Mouse (Mus musculus) adrenal gland, adult 8-10 months (tissue): ENCODE results near the gene Lss. TPM values are rescaled to one million over a fixed set of nuclear protein-coding genes. Genes with fewer than 3 reads are reported as not detected.

Source experiments
- DNase-seq: peaks from one replicate; pipeline ENCODE4 v3.0.0; 2022
- total RNA-seq, 4 experiments: library from RNA; stranded (reverse); gene quantifications; 2 replicates each; pipeline ENCODE4 v1.2.4; 2022

Gene Lss
- 10 to 100 TPM; 44.7 to 82.5 (median 51.0) TPM for total RNA-seq

DNA sequence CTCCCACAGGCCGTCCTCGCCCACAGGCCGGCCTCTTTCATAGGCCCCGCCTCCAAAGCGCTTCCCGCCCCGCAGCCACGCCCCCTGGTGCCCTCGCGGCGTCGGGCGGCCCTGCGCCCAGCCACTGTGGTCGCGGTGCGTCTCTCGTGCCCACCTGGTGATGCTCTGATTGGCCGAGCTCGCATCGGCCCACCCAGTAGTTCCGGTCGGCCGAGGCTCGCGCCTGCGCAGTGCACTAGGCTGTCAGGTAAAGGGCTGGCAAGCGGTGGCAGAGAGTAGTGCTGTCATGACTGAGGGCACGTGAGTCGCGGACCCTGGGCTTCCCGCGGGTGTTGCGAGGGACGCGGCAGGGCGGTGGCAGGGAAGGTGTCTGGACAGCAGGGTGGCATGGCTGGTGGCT lies at the start of gene Lss:
Gene Lss (plus strand): TSS at position 214 of the 400 bp plus-strand sequence.
- peak; percentile 97 for DNase-seq

DNA sequence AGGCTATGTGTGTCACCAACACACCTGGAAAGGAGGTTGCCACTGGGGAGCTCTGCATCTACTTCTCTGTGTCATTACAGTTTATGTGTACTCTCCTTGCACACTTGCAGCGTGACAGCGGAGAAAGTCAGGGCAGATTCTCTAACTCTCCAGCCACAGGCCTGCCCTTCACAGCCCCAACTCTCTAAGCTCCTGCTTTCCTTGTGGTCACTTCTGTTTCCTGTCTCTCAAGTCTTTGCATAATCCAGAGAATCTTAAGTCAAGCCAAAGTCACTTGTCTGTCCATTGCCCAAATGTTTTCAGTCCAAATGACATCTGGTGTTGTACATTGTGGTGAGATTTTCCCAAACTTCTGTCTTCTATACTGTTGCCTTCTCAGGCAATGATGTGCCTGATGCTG lies 45.1 kb upstream of the Lss start:
- no peak for DNase-seq

DNA sequence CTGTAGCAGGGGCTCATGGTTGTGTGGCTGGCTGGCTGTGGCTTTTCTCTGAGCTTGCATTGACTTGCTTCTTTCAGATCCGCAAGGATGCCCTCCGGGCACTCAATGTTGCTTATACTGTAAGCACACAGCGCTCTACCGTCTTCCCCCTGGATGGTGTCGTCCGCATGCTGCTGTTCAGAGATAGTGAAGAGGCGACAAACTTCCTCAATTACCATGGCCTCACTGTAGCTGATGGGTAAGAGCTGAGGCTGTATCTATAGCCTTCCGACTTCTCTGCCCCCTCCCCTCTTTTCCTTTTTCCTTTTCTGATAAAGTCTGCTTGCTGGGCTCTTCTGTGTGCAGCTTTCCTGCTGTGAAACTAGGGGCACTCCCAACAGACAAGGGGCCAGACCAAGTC lies 43.1 kb upstream of the Lss start:
- DNase-seq, result no peak

DNA sequence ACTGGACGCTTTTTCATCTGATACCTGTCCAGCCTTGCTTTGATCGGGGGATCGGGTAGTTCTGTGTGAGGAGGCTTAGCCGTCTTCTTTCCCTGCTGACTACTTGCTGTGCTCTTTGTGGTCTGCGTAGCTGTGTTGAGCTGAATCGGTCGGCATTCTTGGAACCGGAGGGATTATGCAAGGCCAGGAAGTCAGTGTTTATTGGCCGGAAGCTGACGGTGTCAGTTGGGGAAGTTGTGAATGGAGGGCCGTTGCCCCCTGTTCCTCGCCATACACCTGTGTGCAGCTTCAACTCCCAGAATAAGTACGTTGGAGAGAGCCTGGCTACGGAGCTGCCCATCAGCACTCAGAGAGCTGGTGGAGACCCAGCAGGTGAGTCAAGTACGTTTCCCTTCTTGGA lies 42.2 kb upstream of the Lss start:
- DNase-seq, result no peak

DNA sequence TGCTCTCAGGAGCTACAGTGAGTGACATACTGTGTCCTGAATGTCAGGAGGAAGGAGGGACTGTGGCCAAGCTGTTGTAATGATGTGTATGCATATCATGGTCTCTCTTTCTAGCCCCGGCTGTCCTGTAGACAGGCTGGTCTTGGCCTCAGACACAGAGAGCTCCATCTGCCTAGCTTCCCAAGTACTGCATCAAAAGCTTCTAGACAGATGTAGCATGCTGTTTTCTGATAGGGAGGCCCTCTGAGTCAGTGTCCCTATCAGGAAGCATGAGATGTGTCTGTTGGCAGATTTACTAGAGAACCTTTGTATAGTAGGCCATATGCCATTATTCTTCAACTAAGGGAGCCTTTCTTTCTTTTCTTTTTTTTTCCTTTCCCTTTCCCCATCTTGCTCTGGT lies 37.9 kb upstream of the Lss start:
- DNase-seq, result no peak

DNA sequence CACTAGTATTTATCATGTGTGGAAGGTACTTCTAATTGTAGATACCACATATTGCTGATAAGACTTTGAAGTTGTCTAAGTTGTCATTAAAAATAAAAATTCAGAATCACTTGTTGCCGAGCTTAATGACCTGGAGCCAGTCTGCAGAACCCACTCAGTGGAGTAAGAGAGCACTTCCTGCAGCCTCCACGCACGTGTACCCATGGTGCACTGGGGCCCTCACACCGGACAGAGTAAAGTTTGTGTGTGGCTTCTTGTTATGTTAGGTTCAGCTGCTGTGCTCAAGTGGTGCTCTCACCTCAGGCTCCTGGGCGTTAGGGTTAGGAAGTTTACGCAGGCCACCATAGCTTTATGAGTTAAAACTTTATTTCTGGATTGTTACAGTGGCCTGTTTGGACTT lies 35.9 kb upstream of the Lss start:
- no peak for DNase-seq

DNA sequence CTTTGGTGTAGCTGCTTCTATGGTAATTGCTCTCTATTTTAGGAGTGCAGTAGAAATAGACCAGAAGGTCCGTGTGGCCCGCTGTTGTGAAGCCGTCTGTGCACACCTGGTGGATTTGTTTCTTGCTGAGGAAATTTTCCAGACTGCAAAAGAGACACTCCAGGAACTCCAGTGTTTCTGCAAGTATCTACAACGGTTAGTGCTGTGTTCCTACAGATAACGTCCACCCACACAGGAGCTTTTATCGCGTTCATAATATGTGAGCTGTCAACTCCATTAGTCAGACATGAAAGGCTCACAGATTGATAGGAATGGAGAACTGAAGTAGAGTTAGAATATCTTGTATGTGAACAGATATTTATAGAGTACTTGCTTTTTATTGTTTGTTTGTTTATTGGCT lies 35.0 kb upstream of the Lss start:
- DNase-seq, result no peak

DNA sequence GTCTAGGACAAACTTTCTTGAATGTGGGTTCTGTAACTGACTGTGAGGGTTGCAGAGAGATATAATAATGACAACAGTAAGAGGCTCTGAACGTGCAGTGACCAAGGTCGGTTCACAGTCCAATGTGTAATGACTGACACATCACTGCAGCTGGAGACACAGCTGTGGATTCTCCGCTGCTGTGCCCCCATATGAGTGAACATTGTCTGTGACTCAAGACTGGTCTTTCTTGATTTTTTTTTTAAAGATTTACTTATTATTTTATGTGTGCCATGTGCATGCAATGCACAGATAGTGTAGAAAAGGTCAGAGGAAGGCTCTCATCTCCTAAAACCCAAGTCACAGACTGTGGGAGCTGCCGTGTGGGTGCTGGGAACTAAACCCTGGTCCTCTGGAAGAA lies 33.9 kb upstream of the Lss start:
- no peak for DNase-seq

DNA sequence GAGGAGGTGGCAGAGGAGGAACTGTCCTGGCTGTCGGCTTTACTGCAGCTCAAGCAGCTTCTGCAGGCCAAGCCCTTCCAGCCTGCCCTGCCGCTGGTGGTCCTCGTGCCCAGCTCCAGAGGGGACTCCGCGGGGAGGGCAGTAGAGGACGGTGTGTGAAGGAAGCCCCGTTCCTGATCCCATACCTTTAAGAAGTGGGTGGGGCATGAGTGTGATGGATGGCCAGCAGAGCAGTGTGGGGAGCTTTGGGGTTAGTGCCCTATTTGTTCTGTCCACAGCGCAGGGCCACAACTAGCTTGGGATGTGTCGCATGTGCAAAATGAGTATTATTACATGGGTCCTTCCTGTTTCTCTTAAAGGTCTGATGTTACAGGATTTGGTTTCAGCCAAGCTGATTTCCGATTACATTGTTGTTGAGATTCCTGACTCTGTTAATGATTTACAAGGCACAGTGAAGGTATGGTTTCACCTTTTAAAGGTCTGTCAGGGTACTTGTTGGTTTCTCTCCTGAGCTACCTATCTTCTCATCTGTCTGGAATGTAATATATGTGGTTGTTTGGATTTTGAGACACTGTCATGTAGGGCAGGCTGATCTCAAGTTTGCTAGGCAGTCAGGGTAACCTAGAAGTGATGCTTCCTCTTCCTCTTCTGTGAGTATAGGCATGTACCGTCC lies 27.0 kb upstream of the Lss start:
- no peak for DNase-seq

DNA sequence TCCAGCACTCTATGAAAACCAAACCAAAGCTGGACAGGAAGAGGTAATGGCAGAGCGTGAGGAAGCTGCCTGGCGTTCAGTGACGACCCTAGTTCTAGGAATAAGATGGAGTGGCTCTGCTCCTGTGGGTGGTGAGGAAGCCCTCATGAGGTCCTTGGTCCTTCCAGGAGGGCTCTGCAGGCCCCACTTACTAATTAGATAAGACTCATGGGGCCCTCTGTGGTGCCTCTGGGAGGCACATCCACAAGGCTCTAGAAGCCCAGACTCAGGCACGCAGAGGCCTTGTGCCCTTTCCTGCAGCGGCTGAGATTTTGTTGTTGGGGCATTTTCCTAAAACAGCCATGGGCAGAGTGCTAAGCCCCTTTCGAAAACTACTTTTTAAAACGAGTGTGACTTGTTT lies 25.5 kb upstream of the Lss start:
- no peak for DNase-seq

DNA sequence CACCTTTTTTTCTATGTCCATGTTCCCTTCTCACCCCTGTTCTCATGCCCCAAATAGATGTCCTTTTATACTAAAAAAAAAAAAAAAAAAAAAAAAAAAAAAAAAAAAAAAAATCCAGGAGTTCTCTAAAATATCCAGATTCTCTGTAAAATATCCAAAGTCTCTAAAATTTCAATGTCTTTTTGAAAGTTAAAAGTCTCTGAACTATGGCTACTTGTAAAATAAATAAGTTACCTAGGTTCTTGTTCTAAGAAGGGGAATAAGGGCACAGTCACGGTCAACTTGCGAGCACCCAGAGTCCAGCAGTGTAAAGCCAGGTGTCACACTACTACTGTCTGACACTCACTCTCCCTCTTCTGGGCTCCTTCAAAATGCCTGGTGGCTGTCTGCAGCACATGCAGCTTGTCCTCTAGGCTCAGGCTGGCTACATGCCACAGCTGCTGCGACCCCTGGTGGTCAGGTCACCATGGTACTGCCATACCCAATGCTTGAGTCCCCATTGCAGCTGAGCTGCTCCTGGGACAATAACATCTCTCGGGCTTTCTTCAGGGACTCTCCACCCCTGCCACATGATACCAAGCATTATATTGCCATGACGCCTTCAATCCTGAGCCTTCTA lies 18.3 kb upstream of the Lss start:
- peak; percentile 36 for DNase-seq

DNA sequence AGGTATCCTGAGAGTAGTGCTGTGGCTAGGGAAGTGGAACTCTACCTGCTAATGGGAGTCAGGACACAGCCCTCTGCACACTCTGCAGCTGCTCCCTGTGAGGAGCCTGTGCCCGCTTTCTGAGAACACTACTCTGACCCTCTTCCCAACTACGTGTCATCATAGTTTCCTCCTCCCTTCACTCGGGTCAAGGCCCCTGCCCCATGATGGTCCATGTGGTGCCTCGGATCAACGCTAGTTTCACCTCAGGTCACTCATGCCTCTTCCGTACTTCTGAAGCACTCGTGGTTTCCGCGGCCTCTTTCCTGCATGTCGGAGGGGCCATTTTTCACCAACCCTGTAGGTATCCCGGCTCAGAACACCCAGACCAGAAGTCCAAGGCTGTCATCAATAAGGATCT lies 466 bp upstream of the Lss start:
- DNase-seq, result no peak

DNA sequence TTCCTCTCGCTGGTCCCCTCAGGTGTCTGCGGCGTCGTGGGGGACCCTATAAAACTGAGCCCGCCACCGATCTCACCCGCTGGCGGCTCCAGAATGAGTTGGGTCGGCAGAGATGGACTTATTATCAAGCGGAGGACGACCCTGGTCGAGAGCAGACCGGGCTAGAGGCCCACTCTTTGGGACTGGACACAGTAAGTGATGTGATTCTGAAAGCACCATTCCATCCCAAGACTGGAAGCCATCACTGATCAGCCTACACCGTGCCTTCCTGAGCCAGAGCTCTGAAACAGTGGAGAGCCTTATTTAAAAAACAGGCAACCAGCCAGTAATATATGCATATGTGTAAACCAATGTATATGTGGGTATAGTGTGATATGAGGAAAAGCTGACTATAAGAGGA lies 440 bp downstream of the Lss start:
- DNase-seq, result no peak

DNA sequence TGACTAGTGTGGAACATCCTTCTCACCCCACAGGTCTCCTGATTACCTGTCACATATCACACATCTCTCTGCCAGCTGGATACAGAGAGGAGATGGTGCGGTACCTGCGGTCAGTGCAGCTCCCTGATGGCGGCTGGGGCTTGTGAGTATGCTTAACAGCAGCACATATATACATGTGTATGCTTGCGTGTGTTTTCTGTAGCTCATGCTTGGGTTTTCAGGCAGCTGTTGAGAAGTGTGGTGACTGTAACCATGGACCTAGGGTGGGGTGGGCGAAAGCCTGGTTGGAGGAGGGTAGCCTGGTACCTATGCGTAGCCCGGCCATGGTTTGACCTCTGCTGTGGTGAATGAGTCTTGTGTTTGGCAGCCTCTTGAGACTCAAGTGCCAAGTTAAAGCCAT lies 4.1 kb downstream of the Lss start:
- DNase-seq, result no peak

DNA sequence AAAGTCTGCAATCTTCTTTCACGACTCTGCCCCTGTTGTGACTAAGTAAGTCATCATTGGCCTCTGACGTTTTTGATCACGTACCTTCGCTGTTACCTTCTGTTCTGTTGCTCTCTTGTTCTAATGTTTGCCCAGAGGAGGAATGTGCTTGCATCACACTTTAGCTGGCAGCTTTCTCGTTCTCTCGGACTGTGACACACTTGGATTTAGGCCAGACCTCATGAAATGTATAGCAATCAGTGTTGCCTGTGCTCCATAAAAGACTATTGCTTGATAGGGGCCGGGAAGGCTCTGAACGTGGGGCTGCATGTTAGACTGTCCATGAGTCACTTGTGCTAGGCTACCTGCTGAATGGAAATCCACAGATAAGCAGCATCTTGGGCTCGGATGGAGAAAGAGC lies 6.2 kb downstream of the Lss start:
- no peak for DNase-seq

DNA sequence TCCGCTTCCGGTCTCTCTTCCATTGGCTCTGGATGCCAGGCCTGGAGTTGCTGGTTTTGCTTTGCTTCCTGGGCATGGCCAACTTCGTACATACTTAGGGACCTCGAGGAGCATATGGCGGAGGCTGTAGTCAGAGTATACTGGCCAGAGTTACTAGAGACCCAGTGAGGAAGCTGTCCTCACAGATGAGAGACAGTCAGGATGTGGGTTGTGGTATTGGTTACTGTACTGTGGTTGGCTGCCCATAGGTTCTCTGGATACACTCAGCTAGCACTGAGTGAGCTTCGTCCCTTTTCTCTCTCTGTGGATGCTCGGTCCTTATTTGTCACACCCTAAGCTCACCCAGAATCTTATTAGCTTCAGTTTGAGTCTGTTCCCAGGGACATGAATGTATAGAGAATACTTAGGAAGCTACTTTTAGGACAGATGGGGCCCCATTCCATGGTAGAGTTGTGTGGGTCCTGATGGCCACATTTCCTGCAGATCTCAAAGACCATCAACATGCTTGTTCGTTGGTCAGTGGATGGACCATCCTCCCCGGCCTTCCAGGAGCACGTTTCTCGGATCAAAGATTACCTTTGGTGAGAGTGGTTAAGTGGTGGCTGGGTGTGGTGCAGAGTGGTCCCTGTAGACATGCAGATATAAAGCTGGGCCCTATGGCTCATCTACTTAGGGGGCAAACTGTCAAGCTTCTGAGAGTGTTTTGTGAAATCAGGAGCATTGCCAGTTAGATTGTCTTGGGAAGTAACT lies 10.1 kb downstream of the Lss start:
- DNase-seq, result no peak

DNA sequence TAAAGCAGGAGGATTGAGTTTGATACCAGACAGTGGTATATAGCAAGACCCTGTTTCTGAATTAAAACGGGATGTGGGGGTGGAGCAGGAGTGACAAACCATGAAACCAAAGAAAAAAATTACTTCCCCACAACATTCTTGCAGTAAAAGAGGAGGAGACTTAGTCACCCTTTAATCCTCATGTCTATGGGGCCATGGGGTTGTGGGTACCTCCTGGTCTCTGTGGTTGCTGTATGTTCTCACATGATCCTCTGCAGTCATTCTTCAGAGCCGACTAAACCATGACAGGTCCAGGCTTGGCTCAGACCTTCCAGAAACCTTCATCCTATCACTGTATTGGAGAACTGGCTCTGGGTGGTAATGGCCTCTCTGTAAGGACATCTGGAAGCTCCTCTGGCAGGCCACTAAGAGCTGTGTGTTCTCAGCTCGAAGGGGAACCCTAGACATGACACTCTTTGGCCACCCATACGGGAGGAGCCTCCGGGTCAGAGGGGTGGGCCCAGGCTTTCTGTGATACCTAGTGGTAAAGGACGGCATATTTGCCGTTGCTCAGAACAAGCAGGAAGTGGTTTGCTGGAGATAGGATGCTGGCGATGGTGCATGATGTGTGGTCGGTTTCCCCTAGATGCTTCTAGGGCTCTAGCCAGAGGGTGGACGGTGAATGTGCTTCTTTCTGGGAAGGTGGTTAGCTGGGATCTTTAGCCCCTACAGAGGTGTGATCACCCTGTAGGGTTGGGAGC lies 11.4 kb downstream of the Lss start:
- no peak for DNase-seq

DNA sequence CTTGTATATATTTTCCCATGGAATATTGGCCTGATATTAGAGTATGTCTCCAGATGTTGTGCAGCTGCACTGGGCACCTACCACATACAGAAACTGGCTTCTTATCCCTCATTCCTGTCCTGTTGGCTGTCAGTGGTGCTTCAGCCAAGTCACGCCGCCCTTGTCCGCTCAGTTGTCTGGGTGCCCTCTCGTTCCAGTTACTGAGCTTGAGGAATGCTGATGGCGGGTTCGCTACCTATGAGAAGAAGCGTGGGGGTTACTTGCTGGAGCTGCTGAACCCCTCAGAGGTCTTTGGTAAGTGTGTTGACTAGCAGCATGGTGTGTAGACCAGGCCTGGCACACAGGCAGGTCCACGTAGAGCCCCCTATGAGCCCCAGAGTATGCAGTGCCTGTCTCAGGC lies 15.2 kb downstream of the Lss start:
- DNase-seq, result no peak

DNA sequence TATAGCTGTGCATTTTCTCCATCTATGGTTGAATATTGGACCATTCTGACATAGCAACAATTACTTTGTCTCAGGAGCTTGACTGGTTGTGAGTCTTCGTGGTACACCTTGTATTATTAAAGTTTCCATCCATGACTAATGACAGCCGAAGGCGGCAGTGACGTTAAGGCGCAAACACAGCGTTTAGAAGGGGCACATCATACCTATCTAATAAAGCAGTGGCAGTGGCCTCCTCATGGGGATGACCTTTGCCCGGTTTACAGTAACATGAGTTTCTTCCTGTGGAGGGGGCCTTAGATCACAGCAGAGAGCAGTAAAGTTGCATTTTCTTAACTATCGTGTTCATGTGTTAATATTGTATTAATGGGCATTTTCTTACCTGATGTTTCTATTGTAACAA lies 16.8 kb downstream of the Lss start:
- no peak for DNase-seq

DNA sequence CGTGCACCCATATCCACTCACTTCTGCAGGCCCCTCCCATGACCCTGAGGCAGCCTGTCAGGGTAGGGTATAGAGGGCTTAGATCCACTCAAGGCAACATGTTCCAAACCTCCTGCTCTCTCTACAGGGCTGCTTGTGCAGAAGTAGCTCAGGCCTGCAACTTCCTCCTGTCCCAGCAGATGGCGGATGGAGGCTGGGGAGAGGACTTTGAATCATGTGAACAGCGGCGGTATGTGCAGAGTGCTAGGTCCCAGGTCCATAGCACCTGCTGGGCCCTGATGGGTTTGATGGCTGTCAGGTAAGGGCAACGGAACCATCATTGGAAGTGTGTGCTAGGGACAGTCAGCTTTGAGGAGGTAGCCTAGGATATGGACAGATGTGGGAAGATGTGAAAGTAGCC lies 19.1 kb downstream of the Lss start:
- DNase-seq, result no peak

DNA sequence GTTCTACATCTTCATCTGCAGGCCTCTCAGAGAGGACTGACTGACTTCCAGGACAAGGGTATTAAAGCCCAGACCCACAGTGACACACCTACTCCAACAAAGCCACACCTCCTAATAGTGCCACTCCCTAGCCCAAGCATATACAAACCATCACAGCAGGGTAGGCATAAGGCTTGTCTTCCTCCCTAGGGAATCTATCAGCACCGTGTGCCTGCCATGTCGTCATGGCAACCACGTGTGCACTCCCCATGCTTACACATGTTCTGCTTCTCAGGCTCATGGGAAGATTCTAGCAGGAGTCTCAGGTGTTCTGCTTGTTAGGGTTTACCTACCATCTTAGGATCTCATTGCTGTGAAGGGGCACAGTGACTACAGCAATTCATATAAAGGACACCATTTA lies 20.2 kb downstream of the Lss start:
- DNase-seq, result no peak

DNA sequence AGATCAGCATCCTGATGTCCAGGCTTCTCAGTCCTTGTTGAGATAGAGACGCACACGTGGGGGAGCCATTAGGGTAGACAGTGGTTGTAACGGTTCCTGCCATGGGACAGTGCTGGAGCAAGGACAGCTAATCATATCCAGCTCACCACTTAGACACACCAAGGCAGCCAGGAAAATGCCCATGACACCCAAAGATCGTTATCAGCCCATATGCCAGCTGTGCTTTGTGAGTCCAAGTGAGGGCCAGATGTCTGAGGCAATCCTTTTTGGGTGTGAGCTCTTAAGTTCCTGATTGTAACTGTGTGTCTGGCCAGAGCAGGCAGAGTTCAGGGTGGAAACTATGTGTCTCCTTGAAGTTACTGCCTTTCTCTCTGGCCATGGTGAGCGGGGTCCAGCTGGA lies 22.7 kb downstream of the Lss start:
- DNase-seq, result no peak

DNA sequence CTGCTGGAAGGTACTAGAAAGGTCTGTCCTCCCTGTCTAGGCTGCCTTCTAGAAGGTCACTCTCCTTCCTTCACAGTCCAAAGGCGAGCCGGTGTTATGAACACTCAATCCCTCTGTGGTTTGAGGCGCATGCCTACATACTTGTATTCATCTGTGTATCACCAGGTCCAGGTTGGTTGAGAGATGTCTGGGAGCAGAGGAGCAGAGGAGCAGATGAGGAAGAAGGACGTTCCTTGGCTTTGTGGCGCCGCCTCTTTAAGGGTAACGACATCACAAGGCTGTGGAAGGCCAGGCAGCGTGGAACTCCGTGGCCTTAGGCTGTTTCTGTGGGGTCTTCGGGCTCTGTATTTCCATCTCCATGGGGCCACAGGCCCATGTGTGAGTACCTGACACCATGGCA lies 30.6 kb downstream of the Lss start, which contains the start of gene Spatc1l:
Gene Spatc1l (plus strand): TSS at position 301 of the 400 bp plus-strand sequence.
- no peak for DNase-seq
